Mouse (Mus musculus): Measurements from ENCODE around the gene Ric3.
A peak's percentile ranks its signal among the peaks of the same experiment; 100 is the strongest.

Ric3 gene

GRCm38 (mm10) chr7:109039445-109039844 is 43.7 kb downstream of the Ric3 start:
- peak; percentile 96 for DNase-seq

DNA sequence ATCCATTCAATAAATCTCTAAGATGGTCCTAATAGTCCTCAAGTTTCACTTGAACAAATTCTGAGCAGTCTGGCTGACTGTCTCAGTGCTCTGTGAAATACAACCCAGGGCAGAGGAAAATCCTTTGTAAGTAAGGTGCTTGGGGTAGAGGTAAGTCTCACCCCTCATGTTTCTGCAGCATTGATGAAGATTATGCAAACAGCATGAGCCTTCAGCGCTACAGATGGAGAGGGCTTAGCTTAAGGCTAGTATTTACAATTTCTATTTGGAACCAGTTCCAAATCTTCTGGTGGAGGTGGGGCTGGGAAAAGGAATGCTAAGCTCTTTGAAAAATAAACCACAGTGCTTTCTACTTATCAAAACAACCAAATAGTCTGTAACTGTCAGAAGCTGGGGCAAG is 44.1 kb downstream of the Ric3 start:
- no peak for DNase-seq

DNA sequence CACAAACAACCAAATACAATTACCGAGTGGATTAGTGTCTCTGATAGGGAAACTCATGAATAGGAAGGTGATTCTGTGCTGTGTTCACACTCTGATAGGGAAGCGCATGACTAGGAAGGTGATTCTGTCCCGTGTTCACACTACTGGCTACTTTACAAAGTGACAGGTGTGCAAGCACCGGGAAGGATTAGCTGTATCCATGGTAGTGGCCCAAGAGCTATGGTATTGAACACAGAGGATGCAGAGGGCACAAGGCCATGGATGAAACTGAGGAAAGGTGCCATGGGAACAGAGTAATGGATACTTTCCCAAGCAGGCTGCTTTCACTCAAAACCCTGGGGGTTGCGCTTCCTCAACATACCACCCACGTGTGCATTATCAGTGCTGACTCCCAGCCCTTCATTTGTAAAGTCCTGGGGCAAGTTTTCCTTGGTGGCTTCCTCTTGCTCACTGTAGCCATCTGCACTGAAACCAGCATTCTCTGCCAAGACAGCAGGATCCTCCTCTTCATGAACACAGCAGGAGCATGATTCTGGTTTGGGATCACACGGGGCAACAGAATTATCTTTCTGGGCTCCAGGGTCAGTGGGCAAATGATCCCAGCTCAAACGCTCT is 44.9 kb downstream of the Ric3 start:
- peak; percentile 81 for DNase-seq

DNA sequence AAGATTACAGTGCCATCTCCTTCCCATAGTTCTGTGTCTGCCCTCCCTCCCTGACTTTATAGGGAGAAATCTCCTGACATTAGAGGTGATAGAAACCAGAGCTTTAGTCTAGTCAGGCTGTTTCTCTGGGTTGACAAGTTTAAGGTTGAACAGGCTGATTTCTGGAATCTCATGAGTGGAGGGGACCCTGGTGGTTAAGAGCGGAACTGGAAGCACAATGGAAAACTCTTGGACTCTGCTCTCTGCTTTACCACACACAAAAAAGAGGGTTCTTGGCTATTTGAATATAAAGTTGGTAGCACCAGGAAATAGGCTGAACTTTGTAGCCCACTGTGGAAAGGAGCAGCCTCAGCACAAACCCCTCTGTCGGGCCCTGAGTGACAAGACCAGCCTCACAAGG is 51.1 kb downstream of the Ric3 start:
- no peak for DNase-seq

DNA sequence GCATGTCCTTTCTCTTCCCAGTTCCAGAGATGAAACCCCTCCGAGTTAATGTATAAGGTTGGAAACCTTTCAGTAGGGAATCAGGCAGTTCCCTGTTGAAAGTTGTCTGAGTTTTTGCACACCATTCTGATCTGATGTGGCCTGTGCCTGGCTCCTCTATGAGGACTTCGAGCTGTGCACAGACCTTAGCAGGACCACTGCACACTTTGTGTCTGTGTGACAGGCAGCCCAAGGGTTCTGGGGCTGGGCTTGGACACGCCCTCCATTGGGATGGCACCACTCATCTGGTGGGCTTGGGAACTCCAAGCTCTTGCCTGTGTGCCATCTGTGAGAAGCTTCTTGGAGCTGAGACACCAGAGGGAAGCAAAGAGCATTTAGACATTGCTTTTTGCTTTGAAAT is 51.8 kb downstream of the Ric3 start:
- peak; percentile 14 for DNase-seq

DNA sequence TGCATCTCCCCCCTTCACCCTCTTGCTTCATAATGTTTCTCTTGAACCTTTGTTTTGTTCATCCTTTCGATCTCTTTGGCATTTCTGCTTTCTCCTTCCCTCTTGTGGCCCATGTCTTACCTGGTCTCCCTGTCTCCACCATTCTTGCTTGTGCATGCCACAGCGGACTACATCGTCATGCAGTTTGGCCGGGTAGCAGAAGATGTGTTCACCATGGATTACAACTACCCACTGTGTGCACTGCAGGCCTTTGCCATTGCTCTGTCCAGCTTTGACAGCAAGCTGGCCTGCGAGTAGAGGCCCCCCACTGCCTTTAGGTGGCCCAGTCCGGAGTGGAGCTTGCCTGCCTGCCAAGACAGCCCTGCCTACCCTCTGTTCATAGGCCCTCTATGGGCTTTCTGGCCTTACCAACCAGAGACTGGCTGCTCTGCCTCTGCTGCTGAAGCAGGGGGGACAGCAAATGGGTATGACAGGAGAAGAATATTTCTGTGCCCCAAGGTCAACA is 53.1 kb downstream of the Ric3 start:
- peak; percentile 64 for DNase-seq

DNA sequence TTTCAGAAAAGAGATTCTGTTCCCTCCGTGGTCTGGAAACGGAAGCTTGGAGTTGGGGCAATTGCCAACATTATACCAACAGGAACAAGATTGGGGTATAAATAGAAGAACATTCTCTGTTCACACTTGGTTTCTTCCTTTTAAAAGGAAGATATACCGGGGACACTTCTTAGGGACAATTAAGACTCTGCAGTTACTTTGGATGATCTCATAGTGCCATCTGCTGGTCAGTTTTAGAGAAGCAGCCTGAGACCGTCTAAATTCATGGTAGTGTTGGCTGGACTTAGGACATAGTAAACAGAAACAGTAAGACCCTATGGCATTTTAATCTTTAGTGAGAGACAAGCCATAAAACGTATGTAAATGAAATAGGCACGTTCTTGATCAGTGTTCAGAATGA is 54.9 kb downstream of the Ric3 start:
- no peak for DNase-seq

- DNase-seq: no peak
Observed at GRCm38 (mm10) chr7:109027721-109028120, 55.4 kb downstream of the Ric3 start.

GRCm38 (mm10) chr7:109026976-109027375 is 56.2 kb downstream of the Ric3 start:
- no peak for DNase-seq

GRCm38 (mm10) chr7:109025743-109026142 is 57.4 kb downstream of the Ric3 start:
- DNase-seq: peak; percentile 34

GRCm38 (mm10) chr7:109021428-109021827 is 61.7 kb downstream of the Ric3 start:
- peak; percentile 78 for DNase-seq

- no peak for DNase-seq
Observed at GRCm38 (mm10) chr7:109019243-109019642, 63.9 kb downstream of the Ric3 start.

DNA sequence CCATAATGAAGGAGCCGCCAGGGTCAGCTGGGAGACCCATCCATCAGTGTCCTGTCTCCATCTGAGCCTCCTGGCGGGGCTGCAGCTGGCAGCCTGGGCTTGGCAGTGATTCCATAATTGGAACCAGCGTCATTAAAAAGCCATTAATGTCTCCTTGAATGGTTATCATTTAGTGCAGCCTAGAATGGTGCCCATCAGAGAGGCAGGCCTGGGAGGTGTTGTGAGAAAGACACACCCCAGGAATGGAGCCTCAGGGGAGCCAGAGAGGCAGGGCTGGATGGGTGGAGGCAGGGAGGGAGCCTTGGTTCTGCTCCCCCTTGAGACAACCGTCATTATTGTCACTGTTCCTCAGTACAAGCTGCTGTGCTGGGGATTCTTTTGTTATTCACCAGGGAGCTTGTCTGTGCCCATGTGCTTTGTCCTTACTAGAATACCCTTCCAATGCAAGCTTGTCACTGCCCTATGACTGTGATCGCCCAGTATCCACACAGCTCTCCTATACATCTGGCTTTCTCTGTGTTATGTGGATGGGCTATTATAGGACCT is 66.7 kb downstream of the Ric3 start:
- no peak for DNase-seq

GRCm38 (mm10) chr7:109014851-109015250 is 68.3 kb downstream of the Ric3 start:
- no peak for DNase-seq

- no peak for DNase-seq
Observed at GRCm38 (mm10) chr7:109012998-109013625, 70.0 kb downstream of the Ric3 start.

DNA sequence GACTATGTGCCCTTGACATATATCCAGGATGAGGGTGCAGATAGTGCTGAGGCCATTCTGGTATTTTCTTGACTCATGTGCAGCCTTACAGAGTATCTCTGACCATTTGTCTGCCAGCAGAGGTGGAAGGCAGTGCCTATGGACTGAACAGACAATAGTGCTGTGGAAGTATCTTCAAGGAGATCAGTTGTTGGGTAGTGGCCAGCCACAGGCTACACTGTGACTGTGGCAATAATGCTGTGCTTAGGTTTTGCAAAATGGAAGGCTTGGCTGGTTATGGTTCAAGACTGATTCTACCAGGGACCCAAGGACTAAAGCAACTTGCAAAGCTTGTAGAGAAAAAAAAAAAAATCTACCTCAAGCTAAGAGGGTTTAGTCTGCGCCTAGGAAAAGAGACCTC is 70.6 kb downstream of the Ric3 start:
- DNase-seq: no peak

DNA sequence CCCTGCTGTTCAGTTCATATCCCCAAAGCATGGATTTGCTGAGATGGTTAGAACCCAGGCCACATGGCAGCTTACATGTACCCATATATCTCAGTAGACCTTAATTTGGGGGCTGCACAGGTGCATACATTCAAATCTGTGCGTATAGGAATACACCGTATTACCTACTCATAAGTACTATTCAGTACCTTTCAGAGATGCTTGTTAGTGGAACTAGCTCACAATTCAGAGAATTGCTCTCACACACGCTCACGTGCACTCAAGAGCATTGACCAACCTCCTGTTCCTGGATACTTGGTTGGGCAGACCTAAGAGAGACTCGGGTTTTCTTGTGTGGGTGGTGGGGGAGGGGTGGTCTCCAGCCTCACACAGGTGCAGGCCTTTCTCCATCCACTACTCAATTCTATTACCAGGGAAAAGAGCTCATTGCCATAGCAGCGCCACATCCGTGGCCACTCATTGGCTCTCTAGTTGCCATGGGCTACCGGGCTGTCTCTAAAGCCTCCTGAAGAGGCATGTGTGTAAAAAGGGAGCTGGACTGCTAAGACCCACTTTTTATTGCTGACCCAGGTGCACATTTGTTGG is 71.4 kb downstream of the Ric3 start:
- DNase-seq: peak; percentile 50

DNA sequence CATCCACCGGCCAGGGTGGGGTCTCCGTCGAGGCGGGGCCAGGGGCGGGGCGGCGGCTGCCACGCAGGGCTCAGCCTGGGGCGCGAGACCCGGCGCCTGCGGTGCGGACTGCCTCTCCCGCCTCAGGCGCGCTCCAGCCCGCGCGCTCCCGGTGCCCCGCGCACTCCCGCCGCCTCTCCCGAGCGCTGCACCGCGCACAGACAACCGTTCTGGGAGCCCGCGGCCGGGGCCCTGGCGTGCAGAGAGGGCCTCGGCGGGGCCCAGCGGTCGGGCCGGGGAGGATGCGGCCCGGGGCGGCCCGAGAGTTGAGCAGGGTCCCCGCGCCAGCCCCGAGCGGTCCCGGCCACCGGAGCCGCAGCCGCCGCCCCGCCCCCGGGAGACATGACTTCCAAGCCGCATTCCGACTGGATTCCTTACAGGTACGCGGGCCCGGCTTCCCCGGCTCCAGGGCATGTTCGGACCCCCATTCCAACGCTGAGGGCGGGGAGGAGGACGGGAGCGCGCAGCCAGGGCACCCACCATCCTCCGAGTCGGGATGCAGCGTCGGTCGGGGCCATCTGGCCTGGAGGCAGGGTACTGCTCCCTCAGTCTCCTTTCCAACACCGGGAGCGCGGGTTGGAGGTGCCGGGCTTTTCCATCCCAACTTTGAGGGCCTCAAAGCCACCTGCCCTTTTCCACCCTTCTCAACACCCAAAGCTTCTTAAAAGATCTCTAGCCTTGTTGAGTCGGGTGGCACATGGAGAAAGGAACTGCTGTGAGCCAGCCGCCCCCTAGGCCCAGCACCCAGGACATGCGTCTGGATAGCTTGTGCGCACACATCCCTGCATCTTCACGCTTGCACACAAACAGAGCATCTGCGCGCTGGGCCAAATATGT is 72.2 kb downstream of the Ric3 start:
- DNase-seq: peak; percentile 71

- DNase-seq: no peak
Observed at GRCm38 (mm10) chr7:109009260-109009659, 73.9 kb downstream of the Ric3 start.

DNA sequence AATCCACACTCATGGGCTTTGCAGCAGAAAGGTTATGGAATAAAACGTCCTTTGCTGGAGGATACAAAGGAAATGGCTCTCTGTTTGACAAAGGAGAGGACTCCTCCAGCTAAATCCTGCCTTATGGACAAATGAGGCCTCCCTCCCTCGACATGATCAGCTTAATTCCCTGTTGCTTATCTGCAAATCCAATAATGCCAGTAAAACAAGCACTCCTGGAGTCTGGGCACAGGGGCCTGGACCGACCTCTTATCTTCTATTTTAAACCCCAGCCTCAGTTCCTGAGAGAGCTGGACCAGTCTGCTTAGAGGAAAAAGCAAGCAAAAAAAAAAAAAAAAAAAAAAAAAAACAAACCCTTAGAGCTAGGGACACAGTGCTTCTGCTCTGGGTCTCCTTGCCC is 79.5 kb downstream of the Ric3 start:
- no peak for DNase-seq

- DNase-seq: no peak
Observed at GRCm38 (mm10) chr7:109001971-109002370, 81.2 kb downstream of the Ric3 start.

DNA sequence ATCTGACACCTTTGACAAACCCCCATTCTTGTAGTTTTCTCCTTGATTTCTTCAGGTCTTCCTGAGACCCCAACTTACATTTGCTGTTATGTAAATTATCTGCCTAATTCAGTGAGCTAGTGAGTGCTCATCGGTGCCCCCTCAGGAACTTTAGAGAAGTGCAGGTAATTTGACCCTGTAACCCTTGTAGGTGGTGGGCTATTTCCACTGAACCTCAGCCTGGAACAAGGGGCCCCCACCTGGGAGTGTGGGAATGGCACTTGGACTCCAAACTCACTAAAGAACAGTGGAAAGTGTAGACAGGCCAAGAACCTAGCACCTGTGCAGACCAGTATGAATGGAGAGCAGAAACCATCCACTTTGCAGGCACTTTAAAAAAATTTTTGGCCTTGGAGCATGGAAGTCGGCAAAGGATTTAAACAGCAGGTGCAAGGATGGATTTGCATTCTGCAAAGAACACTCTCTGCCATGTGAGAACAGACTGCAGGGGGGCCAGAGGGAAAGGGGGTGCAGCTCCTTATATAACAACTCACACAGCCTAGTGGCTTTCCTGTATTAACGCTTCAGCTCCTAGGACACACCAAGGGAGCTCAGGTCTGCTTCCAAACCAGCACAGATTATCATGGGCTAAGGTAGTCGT is 82.7 kb downstream of the Ric3 start:
- peak; percentile 57 for DNase-seq

DNA sequence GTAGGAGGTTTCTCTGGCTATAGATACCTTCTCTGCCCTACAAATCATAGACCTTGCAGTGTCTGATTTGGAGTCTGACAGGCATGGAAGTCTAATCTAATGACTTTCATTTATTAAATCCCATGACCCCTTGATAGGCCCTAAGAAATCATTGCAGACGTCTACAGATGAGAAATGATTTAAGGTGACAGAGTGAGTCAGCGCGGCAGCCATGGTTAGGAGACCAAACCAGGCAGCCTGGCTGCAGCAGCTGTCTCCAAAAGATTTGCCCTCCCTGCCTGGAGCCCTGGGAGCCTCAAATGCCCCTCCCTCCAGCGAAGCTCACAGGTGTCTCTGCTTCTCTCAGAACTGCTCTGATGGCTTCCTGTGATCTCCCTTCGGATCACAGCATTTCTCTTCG is 87.0 kb downstream of the Ric3 start:
- no peak for DNase-seq

Data from cerebellum, adult 11-12 months (tissue).